Mouse (Mus musculus) layer of hippocampus, postnatal 10 days (tissue): Measurements from ENCODE around the gene Rasgrp3. TPM values are rescaled to one million over a fixed set of nuclear protein-coding genes. Genes with fewer than 3 reads are reported as not detected.
"Not testable (repeated sequence)": the region's sequence is repeated elsewhere in the genome, so short reads cannot be mapped to it uniquely, and the experiment has no call there.

Experiments
- DNase-seq, 2 experiments: peaks; one replicate each; pipeline ENCODE4 v3.0.0; 2021; ENCODE audit warnings: low spot score in 2 of 2
- total RNA-seq, 2 experiments: library from RNA; stranded (reverse); gene quantifications; 2 replicates each; pipeline ENCODE4 v1.2.3; 2021

Rasgrp3 gene
- total RNA-seq, 2 experiments from 2014 or later = 11.7 to 13.2 TPM

GRCm38 (mm10) chr17:75460621-75461020 is 24.9 kb downstream of the Rasgrp3 start:
- DNase-seq = no peak

- no peak for DNase-seq
Measured at GRCm38 (mm10) chr17:75461771-75462170, 26.1 kb downstream of the Rasgrp3 start.

GRCm38 (mm10) chr17:75463223-75463622 is 27.5 kb downstream of the Rasgrp3 start:
- not testable (repeated sequence) for DNase-seq

- no peak for DNase-seq
Measured at GRCm38 (mm10) chr17:75463645-75464044, 27.9 kb downstream of the Rasgrp3 start.

- no peak for DNase-seq
Measured at GRCm38 (mm10) chr17:75464331-75464982, 28.8 kb downstream of the Rasgrp3 start.

GRCm38 (mm10) chr17:75464983-75465634 is 29.4 kb downstream of the Rasgrp3 start:
- peak; percentile 66 to 68 for DNase-seq

- DNase-seq = no peak
Measured at GRCm38 (mm10) chr17:75465635-75465997, 29.9 kb downstream of the Rasgrp3 start.

GRCm38 (mm10) chr17:75466948-75467347 is 31.3 kb downstream of the Rasgrp3 start:
- DNase-seq = no peak

- DNase-seq = no peak
Measured at GRCm38 (mm10) chr17:75467526-75467925, 31.8 kb downstream of the Rasgrp3 start.

- DNase-seq = no peak
Measured at GRCm38 (mm10) chr17:75468479-75469114, 32.9 kb downstream of the Rasgrp3 start.

GRCm38 (mm10) chr17:75470325-75470724 is 34.6 kb downstream of the Rasgrp3 start:
- no peak for DNase-seq

GRCm38 (mm10) chr17:75470885-75471610 is 35.4 kb downstream of the Rasgrp3 start:
- no peak for DNase-seq

- no peak for DNase-seq
Measured at GRCm38 (mm10) chr17:75471644-75472253, 36.1 kb downstream of the Rasgrp3 start.

GRCm38 (mm10) chr17:75472379-75472778 is 36.7 kb downstream of the Rasgrp3 start:
- DNase-seq = no peak

- DNase-seq = no peak
Measured at GRCm38 (mm10) chr17:75475985-75476384, 40.3 kb downstream of the Rasgrp3 start.

GRCm38 (mm10) chr17:75476736-75477416 is 41.2 kb downstream of the Rasgrp3 start:
- no peak for DNase-seq

- no peak for DNase-seq
Measured at GRCm38 (mm10) chr17:75477655-75478054, 42.0 kb downstream of the Rasgrp3 start.

GRCm38 (mm10) chr17:75478836-75479235 is 43.1 kb downstream of the Rasgrp3 start:
- no peak for DNase-seq

GRCm38 (mm10) chr17:75479663-75480062 is 44.0 kb downstream of the Rasgrp3 start:
- DNase-seq = no peak

- no peak for DNase-seq
Measured at GRCm38 (mm10) chr17:75480379-75480778, 44.7 kb downstream of the Rasgrp3 start.

GRCm38 (mm10) chr17:75486205-75486604 is 50.5 kb downstream of the Rasgrp3 start:
- no peak for DNase-seq
